Mouse (Mus musculus): ENCODE measurements at regions not wholly inside any gene's neighbourhood (a gene's known extent, or its start where the extent isn't known, plus 50 kb on each side); places are given as distances from the start of the nearest gene placed in this dataset.

GRCm38 (mm10) chr9:86251331-86251730 lies 213.4 kb downstream of the Ube2cbp start:
- no peak for TF ChIP-seq CTCF (IDR thresholded peaks at IDR 0.05; ENCODE audit: extremely low read depth, insufficient read depth, low read length)
- TF ChIP-seq POLR2A (IDR thresholded peaks at IDR 0.05; ENCODE audit: extremely low read depth, insufficient read depth, low read length): no peak
